Mouse (Mus musculus): ENCODE measurements around the gene Gm10197. TPM values are rescaled to one million over a fixed set of nuclear protein-coding genes. Genes with fewer than 3 reads are reported as not detected.
"Not testable (repeated sequence)": the region's sequence is repeated elsewhere in the genome, so short reads cannot be mapped to it uniquely, and the experiment has no call there.

The Gm10197 gene
- polyA plus RNA-seq, 1 experiment from 2014 or later, result 7.2 TPM

GRCm38 (mm10) chr19:53397451-53398233 is 26.1 kb upstream of the Gm10197 start:
- ATAC-seq, result no peak

GRCm38 (mm10) chr19:53395805-53396204 is 24.2 kb upstream of the Gm10197 start:
- ATAC-seq; H3K27ac ChIP-seq (ENCODE audit: low read depth, low read length); H3K4me1 ChIP-seq (ENCODE audit: control insufficient read depth, insufficient read depth, low read length); H3K27me3 ChIP-seq (replicated peaks; ENCODE audit: control insufficient read depth, insufficient read depth, low read length); H3K9me3 ChIP-seq (replicated peaks; ENCODE audit: control insufficient read depth, low read length); H3K4me3 ChIP-seq (ENCODE audit: low read depth, low read length); DNase-seq (ENCODE audit: low spot score); H3K36me3 ChIP-seq (ENCODE audit: control insufficient read depth, insufficient read depth, low read length); H3K9ac ChIP-seq (ENCODE audit: low read length); H3K4me2 ChIP-seq (ENCODE audit: low read length): not testable (repeated sequence)
- 41% methylated on average over 5 of the region's 5 CpGs for WGBS

More at GRCm38 (mm10) chr19:53397451-53398233, 26.1 kb upstream of the Gm10197 start:
- Histone ChIP-seq H3K9me3 (replicated peaks; ENCODE audit: control insufficient read depth, low read length) (no peaks in the 10 kb centered on the region), H3K36me3 (ENCODE audit: control insufficient read depth, insufficient read depth, low read length) (no peaks in the 10 kb centered on the region), H3K4me1 (ENCODE audit: control insufficient read depth, insufficient read depth, low read length) (no peaks in the 10 kb centered on the region), H3K4me3 (ENCODE audit: low read depth, low read length) (no peak overlapping the region), H3K27me3 (replicated peaks; ENCODE audit: control insufficient read depth, insufficient read depth, low read length) (no peaks in the 10 kb centered on the region), H3K4me2 (ENCODE audit: low read length) (no peak overlapping the region), H3K27ac (ENCODE audit: low read depth, low read length) (no peak overlapping the region), H3K9ac (ENCODE audit: low read length) (no peak overlapping the region)
- 89% methylated on average over 12 of the region's 12 CpGs for WGBS
- no peak for DNase-seq (ENCODE audit: low spot score)

GRCm38 (mm10) chr19:53394956-53395355 is 23.4 kb upstream of the Gm10197 start:
- ATAC-seq; H3K4me2 ChIP-seq (ENCODE audit: low read length); H3K9me3 ChIP-seq (replicated peaks; ENCODE audit: control insufficient read depth, low read length); H3K27me3 ChIP-seq (replicated peaks; ENCODE audit: control insufficient read depth, insufficient read depth, low read length); H3K4me3 ChIP-seq (ENCODE audit: low read depth, low read length); H3K36me3 ChIP-seq (ENCODE audit: control insufficient read depth, insufficient read depth, low read length); DNase-seq (ENCODE audit: low spot score); H3K4me1 ChIP-seq (ENCODE audit: control insufficient read depth, insufficient read depth, low read length); H3K9ac ChIP-seq (ENCODE audit: low read length); H3K27ac ChIP-seq (ENCODE audit: low read depth, low read length): not testable (repeated sequence)
- WGBS, result 71% methylated on average over 3 of the region's 3 CpGs

- ATAC-seq (no peak), DNase-seq (ENCODE audit: low spot score) (peak; percentile 82)
- Histone ChIP-seq H3K9ac (ENCODE audit: low read length) (no peak overlapping the region), H3K4me1 (ENCODE audit: control insufficient read depth, insufficient read depth, low read length) (peaks cover 6% of the 10 kb centered on the region), H3K36me3 (ENCODE audit: control insufficient read depth, insufficient read depth, low read length) (no peaks in the 10 kb centered on the region), H3K27ac (ENCODE audit: low read depth, low read length) (no peak overlapping the region), H3K4me2 (ENCODE audit: low read length) (no peak overlapping the region), H3K27me3 (replicated peaks; ENCODE audit: control insufficient read depth, insufficient read depth, low read length) (no peaks in the 10 kb centered on the region), H3K9me3 (replicated peaks; ENCODE audit: control insufficient read depth, low read length) (no peaks in the 10 kb centered on the region), H3K4me3 (ENCODE audit: low read depth, low read length) (no peak overlapping the region)
- 15% methylated on average over 7 of the region's 7 CpGs for WGBS
Observed at GRCm38 (mm10) chr19:53394552-53394951, 23.0 kb upstream of the Gm10197 start.

- H3K4me3 ChIP-seq (ENCODE audit: low read depth, low read length), result no peak overlapping the region
- no peak overlapping the region for H3K27ac ChIP-seq (ENCODE audit: low read depth, low read length)
- DNase-seq (ENCODE audit: low spot score) (no peak), ATAC-seq (no peak)
- H3K36me3 ChIP-seq (ENCODE audit: control insufficient read depth, insufficient read depth, low read length), result peaks cover 3% of the 10 kb centered on the region
- no peaks in the 10 kb centered on the region for H3K27me3 ChIP-seq (replicated peaks; ENCODE audit: control insufficient read depth, insufficient read depth, low read length)
- H3K9ac ChIP-seq (ENCODE audit: low read length), result no peak overlapping the region
- H3K4me2 ChIP-seq (ENCODE audit: low read length), result no peak overlapping the region
- no peaks in the 10 kb centered on the region for H3K9me3 ChIP-seq (replicated peaks; ENCODE audit: control insufficient read depth, low read length)
- peaks cover 9% of the 10 kb centered on the region for H3K4me1 ChIP-seq (ENCODE audit: control insufficient read depth, insufficient read depth, low read length)
Observed at GRCm38 (mm10) chr19:53393646-53394045, 22.1 kb upstream of the Gm10197 start.

GRCm38 (mm10) chr19:53392781-53393343 is 21.3 kb upstream of the Gm10197 start:
- no peak for ATAC-seq
- whole genome bisulfite sequencing, result 67% methylated on average over 8 of the region's 8 CpGs
- H3K4me1 ChIP-seq (ENCODE audit: control insufficient read depth, insufficient read depth, low read length), result peaks cover 9% of the 10 kb centered on the region
- H3K4me3 ChIP-seq (ENCODE audit: low read depth, low read length), result no peak overlapping the region
- no peak overlapping the region for H3K9ac ChIP-seq (ENCODE audit: low read length)
- no peaks in the 10 kb centered on the region for H3K27me3 ChIP-seq (replicated peaks; ENCODE audit: control insufficient read depth, insufficient read depth, low read length)
- peaks cover 11% of the 10 kb centered on the region for H3K36me3 ChIP-seq (ENCODE audit: control insufficient read depth, insufficient read depth, low read length)
- no peaks in the 10 kb centered on the region for H3K9me3 ChIP-seq (replicated peaks; ENCODE audit: control insufficient read depth, low read length)
- H3K27ac ChIP-seq (ENCODE audit: low read depth, low read length), result no peak overlapping the region
- DNase-seq (ENCODE audit: low spot score), result no peak
- H3K4me2 ChIP-seq (ENCODE audit: low read length), result no peak overlapping the region

GRCm38 (mm10) chr19:53391787-53392186 is 20.2 kb upstream of the Gm10197 start:
- WGBS, result 81% methylated on average over 5 of the region's 5 CpGs
- H3K9ac ChIP-seq (ENCODE audit: low read length), result no peak overlapping the region; the same call in 1 of the 2 replicates
- ATAC-seq (no peak), DNase-seq (ENCODE audit: low spot score) (no peak)
- H3K9me3 ChIP-seq (replicated peaks; ENCODE audit: control insufficient read depth, low read length), result no peaks in the 10 kb centered on the region
- H3K36me3 ChIP-seq (ENCODE audit: control insufficient read depth, insufficient read depth, low read length), result peaks cover 22% of the 10 kb centered on the region
- H3K4me2 ChIP-seq (ENCODE audit: low read length), result peak overlapping the region; percentile 83
- H3K4me3 ChIP-seq (ENCODE audit: low read depth, low read length), result 0 out of 2 replicates have a peak overlapping the region, but pooled peaks have one; percentile 99
- H3K27ac ChIP-seq (ENCODE audit: low read depth, low read length), result no peak overlapping the region
- H3K4me1 ChIP-seq (ENCODE audit: control insufficient read depth, insufficient read depth, low read length), result peaks cover 9% of the 10 kb centered on the region
- no peaks in the 10 kb centered on the region for H3K27me3 ChIP-seq (replicated peaks; ENCODE audit: control insufficient read depth, insufficient read depth, low read length)

- Histone ChIP-seq H3K36me3 (ENCODE audit: control insufficient read depth, insufficient read depth, low read length) (peaks cover 24% of the 10 kb centered on the region), H3K4me2 (ENCODE audit: low read length) (peak overlapping the region; percentile 83), H3K4me3 (ENCODE audit: low read depth, low read length) (peak overlapping the region; percentile 99), H3K27ac (ENCODE audit: low read depth, low read length) (no peak overlapping the region), H3K9me3 (replicated peaks; ENCODE audit: control insufficient read depth, low read length) (no peaks in the 10 kb centered on the region), H3K9ac (ENCODE audit: low read length) (peak overlapping the region; percentile 72), H3K27me3 (replicated peaks; ENCODE audit: control insufficient read depth, insufficient read depth, low read length) (no peaks in the 10 kb centered on the region), H3K4me1 (ENCODE audit: control insufficient read depth, insufficient read depth, low read length) (peaks cover 9% of the 10 kb centered on the region)
- DNase-seq (ENCODE audit: low spot score) (no peak), ATAC-seq (no peak)
- WGBS, result 47% methylated on average over 8 of the region's 8 CpGs
Observed at GRCm38 (mm10) chr19:53391386-53391785, 19.8 kb upstream of the Gm10197 start.

- H3K4me1 ChIP-seq (ENCODE audit: control insufficient read depth, insufficient read depth, low read length), result peaks cover 9% of the 10 kb centered on the region
- under 1% methylated on average over 45 of the region's 48 CpGs for WGBS
- DNase-seq (ENCODE audit: low spot score), result peak; percentile 100
- H3K4me3 ChIP-seq (ENCODE audit: low read depth, low read length), result peak within 1 kb of the TSS; percentile 99
- peaks cover 32% of the 10 kb centered on the region for H3K36me3 ChIP-seq (ENCODE audit: control insufficient read depth, insufficient read depth, low read length)
- peak within 1 kb of the TSS; percentile 98 for H3K9ac ChIP-seq (ENCODE audit: low read length)
- peak within 1 kb of the TSS; percentile 97 for H3K27ac ChIP-seq (ENCODE audit: low read depth, low read length)
- H3K27me3 ChIP-seq (replicated peaks; ENCODE audit: control insufficient read depth, insufficient read depth, low read length), result no peaks in the 10 kb centered on the region
- H3K4me2 ChIP-seq (ENCODE audit: low read length), result peak within 1 kb of the TSS; percentile 83
- ATAC-seq, result peak; percentile 98
- H3K9me3 ChIP-seq (replicated peaks; ENCODE audit: control insufficient read depth, low read length), result no peaks in the 10 kb centered on the region
Observed at GRCm38 (mm10) chr19:53390495-53391007, 19.0 kb upstream of the Gm10197 start, which contains the start of gene Smndc1. TSS of gene Smndc1 (minus strand) at chr19:53390578.

All from forebrain, embryonic 14.5 days (tissue).